Mouse (Mus musculus) thymus, adult 2 months (tissue): ENCODE results near the gene Zfp523. TPM values are rescaled to one million over a fixed set of nuclear protein-coding genes. Genes with fewer than 3 reads are reported as not detected.
"Not testable (repeated sequence)": the region's sequence is repeated elsewhere in the genome, so short reads cannot be mapped to it uniquely, and the experiment has no call there.

Experiments used
- DNase-seq: peaks from one replicate; pipeline ENCODE4 v3.0.0; 2021
- H3K27ac ChIP-seq: fragments of 200-500 bp; 2 replicates; pipeline ENCODE4 v1.5.1; 2012; ENCODE audit warnings: low read length, control low read depth; ENCODE audit not compliant: control insufficient read depth, insufficient read depth
- H3K27me3 ChIP-seq: fragments of 200-500 bp; 2 replicates; pipeline ENCODE4 v1.6.1; 2012; ENCODE audit warnings: mild to moderate bottlenecking, low read length, moderate library complexity, mixed read lengths; ENCODE audit not compliant: control insufficient read depth, insufficient read depth
- H3K36me3 ChIP-seq: fragments of 200-500 bp; 2 replicates; pipeline ENCODE4 v1.6.1; 2012; ENCODE audit warnings: mild to moderate bottlenecking, low read length, moderate library complexity; ENCODE audit not compliant: control insufficient read depth, insufficient read depth
- H3K4me1 ChIP-seq: fragments of 200-500 bp; replicated peaks from 2 replicates; pipeline ENCODE4 v1.6.1; 2012; ENCODE audit warnings: low read length; ENCODE audit not compliant: control insufficient read depth, insufficient read depth
- H3K4me3 ChIP-seq: fragments of 200-500 bp; 2 replicates; pipeline ENCODE4 v1.5.1; 2012; ENCODE audit warnings: mild to moderate bottlenecking, low read length, control low read depth, moderate library complexity; ENCODE audit not compliant: control insufficient read depth, insufficient read depth
- CTCF ChIP-seq: fragments of 200-500 bp; IDR thresholded peaks from 2 replicates; pipeline ENCODE4 v1.5.1; 2012; ENCODE audit warnings: mild to moderate bottlenecking, control low read depth, low read length, moderate library complexity, borderline replicate concordance; ENCODE audit not compliant: control insufficient read depth, poor library complexity, insufficient read depth; ENCODE audit errors: extremely low read depth
- POLR2A ChIP-seq: fragments of 200-500 bp; IDR thresholded peaks from 2 replicates; pipeline ENCODE4 v1.6.1; 2012; ENCODE audit warnings: mild to moderate bottlenecking, low read length, control low read depth, moderate library complexity; ENCODE audit not compliant: control insufficient read depth, poor library complexity, insufficient read depth; ENCODE audit errors: extremely low read depth
- WGBS: fragments of 180-500 bp; shearing (Covaris S2); methylation state at CpG from one replicate; pipeline ENCODE4 v1.1.7; 2018; 5-methylcytosine and 5-hydroxymethylcytosine counted together
- polyA plus RNA-seq: library from polyadenylated mRNA; depleted of rRNA; stranded (reverse); fragments of >200 nt; gene quantifications from 2 replicates; pipeline ENCODE4 v1.2.3, GENCODE M21; 2012

The Zfp523 gene
- polyA plus RNA-seq, 1 experiment = 55.7 TPM

GRCm38 (mm10) chr17:28217721-28218649, 41.1 kb downstream of the Zfp523 start:
- H3K27me3 ChIP-seq = no peaks in the 10 kb centered on the region
- DNase-seq = peak; percentile 83
- peak overlapping the region; percentile 99 for H3K27ac ChIP-seq
- peak overlapping the region; percentile 43 for H3K4me3 ChIP-seq
- peaks cover 38% of the 10 kb centered on the region for H3K36me3 ChIP-seq
- WGBS = 2% methylated on average over 23 of the region's 23 CpGs
- peaks cover 48% of the 10 kb centered on the region for H3K4me1 ChIP-seq
- TF ChIP-seq CTCF = no peak; the same call in 1 of the 2 replicates
- no peak for TF ChIP-seq POLR2A

GRCm38 (mm10) chr17:28222463-28222862, 45.5 kb downstream of the Zfp523 start:
- not testable (repeated sequence) for H3K27me3 ChIP-seq, DNase-seq, H3K4me3 ChIP-seq
- H3K27ac ChIP-seq = peak overlapping the region; percentile 51; the same call in 1 of the 2 replicates
- peaks cover 49% of the 10 kb centered on the region for H3K4me1 ChIP-seq
- WGBS = 94% methylated on average over 10 of the region's 10 CpGs
- H3K36me3 ChIP-seq = peaks cover 48% of the 10 kb centered on the region

GRCm38 (mm10) chr17:28223561-28224391, 46.8 kb downstream of the Zfp523 start:
- H3K27ac ChIP-seq = peak overlapping the region; percentile 87
- 9% methylated on average over 45 of the region's 46 CpGs for WGBS
- H3K4me3 ChIP-seq = peak overlapping the region; percentile 53
- no peaks in the 10 kb centered on the region for H3K27me3 ChIP-seq
- peak; percentile 88 for DNase-seq
- H3K4me1 ChIP-seq = peaks cover 39% of the 10 kb centered on the region
- peak; percentile 31; the same call in 1 of the 2 replicates for TF ChIP-seq CTCF
- peak; percentile 69 for TF ChIP-seq POLR2A
- H3K36me3 ChIP-seq = peaks cover 61% of the 10 kb centered on the region

GRCm38 (mm10) chr17:28224615-28225014, 47.7 kb downstream of the Zfp523 start:
- TF ChIP-seq POLR2A (no peak), CTCF (no peak)
- no peak overlapping the region for H3K27ac ChIP-seq
- no peaks in the 10 kb centered on the region for H3K27me3 ChIP-seq
- H3K4me1 ChIP-seq = peaks cover 32% of the 10 kb centered on the region
- H3K36me3 ChIP-seq = peaks cover 59% of the 10 kb centered on the region
- DNase-seq = no peak
- 93% methylated on average over 10 of the region's 10 CpGs for whole genome bisulfite sequencing
- no peak overlapping the region for H3K4me3 ChIP-seq

- 24% methylated on average over 21 of the region's 21 CpGs for WGBS
- DNase-seq = peak; percentile 94
- peaks cover 47% of the 10 kb centered on the region for H3K36me3 ChIP-seq
- H3K4me3 ChIP-seq = no peak overlapping the region
- H3K27ac ChIP-seq = no peak overlapping the region
- H3K27me3 ChIP-seq = no peaks in the 10 kb centered on the region
- TF ChIP-seq POLR2A (0 out of 2 replicates have a peak, but pooled peaks have one; percentile 11), CTCF (peak; percentile 94)
- peaks cover 27% of the 10 kb centered on the region for H3K4me1 ChIP-seq
These were observed 49.1 kb downstream of the Zfp523 start for GRCm38 (mm10) chr17:28226014-28226413.

- peaks cover 34% of the 10 kb centered on the region for H3K36me3 ChIP-seq
- H3K27me3 ChIP-seq = no peaks in the 10 kb centered on the region
- no peak overlapping the region for H3K4me3 ChIP-seq
- H3K4me1 ChIP-seq = peaks cover 15% of the 10 kb centered on the region
- DNase-seq = no peak
- WGBS = 94% methylated on average over 6 of the region's 6 CpGs
- TF ChIP-seq CTCF (no peak), POLR2A (no peak)
- no peak overlapping the region for H3K27ac ChIP-seq
These were observed 53.6 kb downstream of the Zfp523 start for GRCm38 (mm10) chr17:28230486-28230885.
